In the genomic region with DNA sequence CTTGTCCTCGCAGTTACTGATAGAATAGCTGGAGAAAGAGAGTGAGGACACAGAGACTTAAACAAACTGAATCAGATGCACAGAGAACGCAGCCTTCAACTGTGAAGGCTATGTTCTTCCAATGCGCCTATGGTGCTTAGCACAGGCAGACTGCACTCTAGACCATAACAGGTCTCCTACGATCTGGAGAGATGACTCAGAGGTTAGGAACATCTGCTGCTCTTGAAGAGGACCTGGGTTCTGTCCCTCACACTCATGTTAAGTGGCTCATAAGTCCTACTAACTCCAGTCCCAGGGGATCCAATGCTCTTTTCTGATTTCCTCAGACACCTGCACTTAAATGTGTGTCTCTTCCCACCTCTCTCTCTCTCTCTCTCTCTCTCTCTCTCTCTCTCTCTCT, we compare ENCODE assay signal across 26 mouse cellular contexts. TPM values are rescaled to one million over a fixed set of nuclear protein-coding genes. Genes with fewer than 3 reads are reported as not detected.
"Had no signal": no experiment of that assay in that cellular context is flagged by ENCODE, and none has a peak within 500 bp of the region (broad histone marks: within the 10 kb centered on the region; RNA-seq: fewer than 3 reads in every experiment).

No protein-coding gene starts in this region.

- H3K9ac ChIP-seq: heart, embryonic 13.5 days; heart, embryonic 15.5 days; hindbrain, embryonic 12.5 days; hindbrain, embryonic 14.5 days; limb, embryonic 12.5 days; liver, embryonic 12.5 days; liver, embryonic 14.5 days had no signal

- H3K4me3 ChIP-seq: gastrocnemius, adult 2 months; heart, embryonic 13.5 days; heart, embryonic 15.5 days; hindbrain, embryonic 10.5 days; hindbrain, embryonic 12.5 days; layer of hippocampus, adult 2 months; left cerebral cortex, adult 2 months; limb, embryonic 10.5 days; limb, embryonic 12.5 days; liver, embryonic 12.5 days had no signal

- DNase-seq: gastrocnemius, adult 2 months; gastrocnemius, postnatal 10 days; gastrocnemius, postnatal 25 days; heart, postnatal 4 days; kidney, adult 18-20 months; kidney, adult 8-10 months; kidney, postnatal 10 days; kidney, postnatal 25 days; kidney, postnatal 4 days; liver had no signal

- ATAC-seq: hindbrain, embryonic 16.5 days; inflammation-experienced regulatory T-cells, adult 6 months; intestine, postnatal 0 days; liver, embryonic 12.5 days had no signal

- H3K9me3 ChIP-seq: heart, embryonic 13.5 days; heart, embryonic 15.5 days; hindbrain, embryonic 10.5 days; hindbrain, embryonic 12.5 days; limb, embryonic 10.5 days; limb, embryonic 12.5 days; liver, embryonic 12.5 days had no signal

- H3K27me3 ChIP-seq: heart, embryonic 15.5 days; hindbrain, embryonic 12.5 days; limb, embryonic 12.5 days; liver, embryonic 12.5 days had no signal

- H3K4me1 ChIP-seq: heart, embryonic 15.5 days; hindbrain, embryonic 10.5 days; hindbrain, embryonic 12.5 days; limb, embryonic 12.5 days; liver, embryonic 12.5 days had no signal

- H3K36me3 ChIP-seq: heart, embryonic 13.5 days; heart, embryonic 15.5 days; hindbrain, embryonic 10.5 days; hindbrain, embryonic 12.5 days; limb, embryonic 10.5 days; limb, embryonic 12.5 days; liver, embryonic 12.5 days had no signal

- H3K4me2 ChIP-seq: heart, embryonic 11.5 days; heart, embryonic 13.5 days; heart, embryonic 15.5 days; hindbrain, embryonic 12.5 days; hindbrain, embryonic 14.5 days; limb, embryonic 12.5 days; liver, embryonic 12.5 days had no signal

- H3K27ac ChIP-seq: gastrocnemius, adult 2 months; heart, embryonic 13.5 days; heart, embryonic 15.5 days; hindbrain, embryonic 10.5 days; hindbrain, embryonic 12.5 days; hindbrain, embryonic 14.5 days; layer of hippocampus, adult 2 months; left cerebral cortex, adult 2 months; limb, embryonic 10.5 days; limb, embryonic 12.5 days; liver, embryonic 12.5 days; liver, embryonic 14.5 days had no signal

RNA-seq across cellular contexts. Expression of a gene that starts 24.9 kb away (rescaled TPM):
- total RNA-seq: granulocyte monocyte progenitor cell, adult 5-6 weeks had no signal
- polyA plus RNA-seq: inflammation-experienced regulatory T-cells, adult 6 months had no signal
